Mouse (Mus musculus) limb, embryonic 10.5 days (tissue): ENCODE measurements around the gene Vps9d1. TPM values are rescaled to one million over a fixed set of nuclear protein-coding genes. Genes with fewer than 3 reads are reported as not detected.
"Not testable (repeated sequence)": the region's sequence is repeated elsewhere in the genome, so short reads cannot be mapped to it uniquely, and the experiment has no call there.

Experiments
- DNase-seq: peaks from one replicate; pipeline ENCODE4 v3.0.0-alpha.2; 2017; ENCODE audit warnings: low spot score
- H3K27ac ChIP-seq: fragments of 300-500 bp; sonication (generic); 2 replicates; pipeline ENCODE4 v1.5.1; 2016; ENCODE audit warnings: mild to moderate bottlenecking
- H3K27me3 ChIP-seq: fragments of 300-500 bp; sonication (generic); 2 replicates; pipeline ENCODE4 v1.6.1; 2016; ENCODE audit warnings: low read depth, mild to moderate bottlenecking; ENCODE audit not compliant: poor library complexity, severe bottlenecking
- H3K36me3 ChIP-seq: fragments of 300-500 bp; sonication (generic); 2 replicates; pipeline ENCODE4 v1.6.1; 2016; ENCODE audit warnings: mild to moderate bottlenecking, moderate library complexity
- H3K4me1 ChIP-seq: fragments of 300-500 bp; sonication (generic); 2 replicates; pipeline ENCODE4 v1.6.1; 2016
- H3K4me3 ChIP-seq: fragments of 300-500 bp; sonication (generic); 2 replicates; pipeline ENCODE4 v1.5.1; 2016; ENCODE audit warnings: mild to moderate bottlenecking, moderate library complexity
- H3K9me3 ChIP-seq: fragments of 300-500 bp; sonication (generic); replicated peaks from 2 replicates; pipeline ENCODE4 v1.6.1; 2016; ENCODE audit warnings: mild to moderate bottlenecking
- WGBS: fragments of 180-500 bp; shearing (Covaris S2); methylation state at CpG from one replicate; pipeline ENCODE4 v1.1.7; 2016; 5-methylcytosine and 5-hydroxymethylcytosine counted together
- polyA plus RNA-seq: library from polyadenylated mRNA; unstranded; fragments of >200 nt; fragmentation: Nextera tagmentation; extraction: Ambion mirVana; gene quantifications from 2 replicates; pipeline ENCODE4 v1.2.1, GENCODE M21; 2016

Gene Vps9d1
- 19.0 and 26.7 TPM in 2 replicates for polyA plus RNA-seq

- H3K9me3 ChIP-seq, result no peaks in the 10 kb centered on the region
- peak; percentile 91 for DNase-seq
- H3K4me3 ChIP-seq, result peak within 1 kb of the TSS; percentile 86
- under 1% methylated on average over 99 of the region's 99 CpGs for WGBS
- H3K4me1 ChIP-seq, result peaks cover 34% of the 10 kb centered on the region
- peaks cover 65% of the 10 kb centered on the region for H3K36me3 ChIP-seq
- peak within 1 kb of the TSS; percentile 92 for H3K27ac ChIP-seq
- no peaks in the 10 kb centered on the region for H3K27me3 ChIP-seq
Observed at GRCm38 (mm10) chr8:123254099-123254885, at the start of gene Vps9d1, which contains the start of gene Zfp276. Gene Vps9d1, minus strand, starts transcription at chr8:123254348. Gene Zfp276, plus strand, starts transcription at chr8:123254195.

DNA sequence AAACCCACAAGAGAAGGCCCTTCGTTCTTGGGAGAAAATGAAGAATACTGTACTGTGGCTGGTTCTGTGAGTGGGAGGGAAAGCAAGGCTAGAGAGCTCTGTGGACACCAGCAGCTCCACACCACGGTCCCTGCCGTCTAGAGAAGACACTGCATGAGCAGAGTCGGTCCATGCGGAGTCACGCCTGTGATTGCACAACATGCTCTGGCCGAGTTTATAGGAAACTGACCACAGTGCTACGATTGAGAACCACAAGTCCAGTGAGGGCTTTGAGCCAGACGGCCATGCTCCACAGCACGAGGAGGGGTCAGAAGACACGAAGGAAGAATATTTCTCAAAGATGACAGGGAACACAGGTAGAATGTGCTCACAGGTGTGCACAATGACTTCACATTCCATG is 44.2 kb upstream of the Vps9d1 start:
- Histone ChIP-seq H3K9me3 (no peaks in the 10 kb centered on the region), H3K27me3 (no peaks in the 10 kb centered on the region), H3K27ac (no peak overlapping the region), H3K4me1 (no peaks in the 10 kb centered on the region), H3K4me3 (no peak overlapping the region), H3K36me3 (peaks cover 80% of the 10 kb centered on the region)
- DNase-seq, result no peak
- 96% methylated on average over 11 of the region's 11 CpGs for WGBS

DNA sequence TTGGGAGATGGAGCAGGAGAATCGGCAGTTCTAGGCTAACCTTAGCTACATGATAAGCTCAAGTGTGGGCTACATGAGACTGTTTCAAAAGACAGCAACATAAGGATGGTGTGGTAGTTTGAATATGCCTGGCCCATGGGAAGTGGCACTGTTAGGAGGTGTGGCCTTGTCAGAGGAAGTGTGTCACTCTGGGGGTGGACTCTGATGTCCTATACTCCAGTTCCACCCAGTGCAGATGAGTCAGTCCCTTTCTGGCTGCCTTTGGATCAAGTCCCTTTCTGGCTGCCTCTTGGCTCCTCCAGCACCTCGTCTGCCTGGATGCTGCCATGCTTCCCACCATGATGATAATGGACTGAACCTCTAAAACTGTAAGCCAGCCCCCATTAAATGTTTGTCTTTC is 38.6 kb upstream of the Vps9d1 start:
- WGBS, result 92% methylated on average over 2 of the region's 2 CpGs
- no peak overlapping the region for H3K4me3 ChIP-seq
- H3K9me3 ChIP-seq, result no peaks in the 10 kb centered on the region
- no peak for DNase-seq
- H3K27me3 ChIP-seq, result no peaks in the 10 kb centered on the region
- no peaks in the 10 kb centered on the region for H3K4me1 ChIP-seq
- H3K36me3 ChIP-seq, result peaks cover 85% of the 10 kb centered on the region
- no peak overlapping the region for H3K27ac ChIP-seq

- Histone ChIP-seq H3K4me1 (no peaks in the 10 kb centered on the region), H3K27me3 (no peaks in the 10 kb centered on the region), H3K36me3 (peaks cover 86% of the 10 kb centered on the region), H3K27ac (no peak overlapping the region), H3K4me3 (no peak overlapping the region), H3K9me3 (no peaks in the 10 kb centered on the region)
- 91% methylated on average over 3 of the region's 3 CpGs for WGBS
- no peak for DNase-seq
Observed at GRCm38 (mm10) chr8:123292281-123292680, 38.1 kb upstream of the Vps9d1 start.

- Histone ChIP-seq H3K36me3 (peaks cover 89% of the 10 kb centered on the region), H3K4me3 (no peak overlapping the region), H3K27me3 (no peaks in the 10 kb centered on the region), H3K27ac (no peak overlapping the region), H3K4me1 (no peaks in the 10 kb centered on the region), H3K9me3 (no peaks in the 10 kb centered on the region)
- no peak for DNase-seq
- 87% methylated on average over 8 of the region's 8 CpGs for WGBS
Observed at GRCm38 (mm10) chr8:123291716-123292115, 37.6 kb upstream of the Vps9d1 start.

- H3K4me1 ChIP-seq, result no peaks in the 10 kb centered on the region
- no peaks in the 10 kb centered on the region for H3K27me3 ChIP-seq
- no peaks in the 10 kb centered on the region for H3K9me3 ChIP-seq
- WGBS, result 97% methylated on average over 8 of the region's 8 CpGs
- H3K27ac ChIP-seq, result no peak overlapping the region
- DNase-seq, result no peak
- H3K36me3 ChIP-seq, result peaks cover 89% of the 10 kb centered on the region
- no peak overlapping the region for H3K4me3 ChIP-seq
Observed at GRCm38 (mm10) chr8:123290679-123291078, 36.5 kb upstream of the Vps9d1 start.

DNA sequence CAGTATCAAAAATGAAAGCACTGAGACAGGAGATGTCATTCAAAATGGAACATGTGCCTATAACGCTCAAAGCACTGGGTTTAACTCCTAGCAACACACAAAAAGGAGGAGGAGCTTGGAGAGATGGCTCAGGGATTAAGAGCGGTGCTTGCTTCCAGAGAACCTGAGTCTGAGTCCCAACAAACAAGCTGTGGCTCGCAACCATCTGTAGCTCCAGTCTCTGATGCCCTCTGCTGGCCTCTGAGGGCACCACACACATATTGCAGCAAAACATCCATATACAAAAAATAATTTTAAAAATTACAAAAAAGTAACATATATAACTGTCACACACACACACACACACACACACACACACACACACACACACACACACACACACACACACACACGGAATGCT is 36.0 kb upstream of the Vps9d1 start:
- no peak for DNase-seq
- WGBS, result 74% methylated on average over 4 of the region's 4 CpGs
- Histone ChIP-seq H3K36me3 (peaks cover 86% of the 10 kb centered on the region), H3K4me1 (no peaks in the 10 kb centered on the region), H3K9me3 (no peaks in the 10 kb centered on the region), H3K4me3 (no peak overlapping the region), H3K27ac (no peak overlapping the region), H3K27me3 (no peaks in the 10 kb centered on the region)

GRCm38 (mm10) chr8:123287362-123287761 is 33.2 kb upstream of the Vps9d1 start:
- WGBS, result 95% methylated on average over 17 of the region's 17 CpGs
- Histone ChIP-seq H3K4me1 (no peaks in the 10 kb centered on the region), H3K27me3 (no peaks in the 10 kb centered on the region), H3K36me3 (peaks cover 75% of the 10 kb centered on the region), H3K9me3 (no peaks in the 10 kb centered on the region), H3K27ac (no peak overlapping the region), H3K4me3 (no peak overlapping the region)
- DNase-seq, result no peak

GRCm38 (mm10) chr8:123284493-123284892 is 30.3 kb upstream of the Vps9d1 start:
- DNase-seq, result no peak
- H3K4me3 ChIP-seq, result no peak overlapping the region
- H3K27ac ChIP-seq, result no peak overlapping the region
- no peaks in the 10 kb centered on the region for H3K27me3 ChIP-seq
- WGBS, result 95% methylated on average over 5 of the region's 5 CpGs
- H3K36me3 ChIP-seq, result peaks cover 78% of the 10 kb centered on the region
- H3K4me1 ChIP-seq, result no peaks in the 10 kb centered on the region
- H3K9me3 ChIP-seq, result no peaks in the 10 kb centered on the region

GRCm38 (mm10) chr8:123283991-123284390 is 29.8 kb upstream of the Vps9d1 start:
- DNase-seq, result no peak
- H3K27ac ChIP-seq, result no peak overlapping the region
- H3K36me3 ChIP-seq, result peaks cover 78% of the 10 kb centered on the region
- no peak overlapping the region for H3K4me3 ChIP-seq
- 90% methylated on average over 7 of the region's 7 CpGs for WGBS
- H3K27me3 ChIP-seq, result no peaks in the 10 kb centered on the region
- H3K4me1 ChIP-seq, result no peaks in the 10 kb centered on the region
- H3K9me3 ChIP-seq, result no peaks in the 10 kb centered on the region

- not testable (repeated sequence) for H3K9me3 ChIP-seq, H3K27me3 ChIP-seq, H3K4me3 ChIP-seq, DNase-seq, H3K27ac ChIP-seq, H3K4me1 ChIP-seq
- WGBS, result 89% methylated on average over 5 of the region's 6 CpGs
- peaks cover 75% of the 10 kb centered on the region for H3K36me3 ChIP-seq
Observed at GRCm38 (mm10) chr8:123282994-123283393, 28.8 kb upstream of the Vps9d1 start.

DNA sequence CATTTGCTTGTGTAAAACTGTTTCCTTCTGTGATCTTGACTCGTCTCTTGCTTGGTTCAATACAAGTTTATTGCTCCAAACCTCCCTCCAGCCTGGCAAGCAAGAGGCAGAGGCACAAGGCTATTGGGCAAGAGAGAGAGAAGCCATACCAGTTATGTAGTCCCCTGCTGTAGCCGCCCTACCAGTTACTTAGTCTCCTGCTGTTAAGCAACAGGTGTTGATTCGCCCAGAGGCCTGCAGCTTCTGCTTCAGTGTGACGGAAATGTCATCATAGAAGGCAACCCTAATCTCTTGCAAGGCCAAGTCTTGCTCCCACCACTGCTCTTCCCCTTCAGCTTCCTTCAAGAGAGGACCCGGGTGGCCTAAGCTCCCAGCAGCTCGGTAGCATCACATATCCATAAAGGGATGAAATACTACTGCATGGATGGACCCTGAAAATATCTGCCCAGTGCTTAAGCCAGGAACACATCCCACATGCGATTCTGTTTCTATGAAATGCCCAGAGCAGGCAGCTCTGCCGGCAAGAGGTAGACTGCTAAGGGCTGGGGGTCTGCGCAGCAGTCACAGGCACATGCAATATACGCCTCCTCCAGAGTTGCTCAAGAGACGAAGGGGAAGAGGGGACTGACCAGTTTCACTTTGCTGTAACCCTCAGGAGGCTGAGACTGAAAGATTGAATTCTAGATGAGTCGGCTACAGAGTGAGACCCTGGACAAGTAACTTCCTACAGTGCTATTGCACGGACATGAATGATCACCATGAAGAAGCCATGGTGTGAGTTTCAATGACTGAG is 26.4 kb upstream of the Vps9d1 start:
- DNase-seq, result no peak
- no peak overlapping the region for H3K27ac ChIP-seq
- H3K36me3 ChIP-seq, result peaks cover 71% of the 10 kb centered on the region
- H3K9me3 ChIP-seq, result no peaks in the 10 kb centered on the region
- H3K4me1 ChIP-seq, result no peaks in the 10 kb centered on the region
- 90% methylated on average over 13 of the region's 13 CpGs for WGBS
- no peaks in the 10 kb centered on the region for H3K27me3 ChIP-seq
- no peak overlapping the region for H3K4me3 ChIP-seq

GRCm38 (mm10) chr8:123279828-123280227 is 25.7 kb upstream of the Vps9d1 start:
- Histone ChIP-seq H3K36me3 (peaks cover 77% of the 10 kb centered on the region), H3K4me1 (no peaks in the 10 kb centered on the region), H3K9me3 (no peaks in the 10 kb centered on the region), H3K4me3 (no peak overlapping the region), H3K27me3 (no peaks in the 10 kb centered on the region), H3K27ac (no peak overlapping the region)
- 95% methylated on average over 4 of the region's 4 CpGs for WGBS
- DNase-seq, result no peak
